Mouse (Mus musculus) intestine, embryonic 16.5 days (tissue): Measurements from ENCODE around the gene Vps18. TPM values are rescaled to one million over a fixed set of nuclear protein-coding genes. Genes with fewer than 3 reads are reported as not detected.

ENCODE experiments used
- ATAC-seq: fragments of 200-750 bp; cut with Nextera tagmentation; 2 replicates; pipeline ENCODE4 v1.8.0; 2017; ENCODE audit warnings: moderate TSS enrichment, moderate library complexity
- H3K27ac ChIP-seq: fragments of 300-500 bp; sonication (generic); 2 replicates; pipeline ENCODE4 v1.5.1; 2014; ENCODE audit warnings: mild to moderate bottlenecking, low read length
- H3K27me3 ChIP-seq: fragments of 300-500 bp; sonication (generic); replicated peaks from 2 replicates; pipeline ENCODE4 v1.6.1; 2014; ENCODE audit warnings: low read length, control low read depth, mixed read lengths; ENCODE audit not compliant: control insufficient read depth, insufficient read depth
- H3K36me3 ChIP-seq: fragments of 300-500 bp; sonication (generic); 2 replicates; pipeline ENCODE4 v1.6.1; 2014; ENCODE audit warnings: low read length, control low read depth; ENCODE audit not compliant: control insufficient read depth, insufficient read depth
- H3K4me1 ChIP-seq: fragments of 300-500 bp; sonication (generic); 2 replicates; pipeline ENCODE4 v1.6.1; 2014; ENCODE audit warnings: low read length, control low read depth, mixed read lengths; ENCODE audit not compliant: control insufficient read depth, insufficient read depth
- H3K4me2 ChIP-seq: fragments of 300-500 bp; sonication (generic); 2 replicates; pipeline ENCODE4 v1.6.1; 2014; ENCODE audit warnings: low read depth, low read length, control low read depth
- H3K4me3 ChIP-seq: fragments of 300-500 bp; sonication (generic); 2 replicates; pipeline ENCODE4 v1.5.1; 2014; ENCODE audit warnings: mild to moderate bottlenecking, low read length
- H3K9ac ChIP-seq: fragments of 300-500 bp; sonication (generic); 2 replicates; pipeline ENCODE4 v1.6.1; 2014; ENCODE audit warnings: low read depth, low read length
- H3K9me3 ChIP-seq: fragments of 300-500 bp; sonication (generic); 2 replicates; pipeline ENCODE4 v1.6.1; 2016; ENCODE audit warnings: low read length, control low read depth; ENCODE audit not compliant: control insufficient read depth
- WGBS: fragments of 180-500 bp; shearing (Covaris S2); extraction: QIAGEN DNeasy Blood & Tissue Kit; methylation state at CpG from one replicate; pipeline ENCODE4 v1.1.7; 2014; 5-methylcytosine and 5-hydroxymethylcytosine counted together
- polyA plus RNA-seq: library from polyadenylated mRNA; unstranded; fragments of >200 nt; fragmentation: Nextera tagmentation; extraction: Ambion mirVana; gene quantifications from 2 replicates; pipeline ENCODE4 v1.2.1, GENCODE M21; 2015

Gene Vps18
- polyA plus RNA-seq = 25.5 and 29.6 TPM in 2 replicates

- under 1% methylated on average over 31 of the region's 31 CpGs for WGBS
- Histone ChIP-seq H3K36me3 (peaks cover 11% of the 10 kb centered on the region), H3K27ac (peak within 1 kb of the TSS; percentile 85), H3K9ac (peak within 1 kb of the TSS; percentile 83), H3K4me2 (peak within 1 kb of the TSS; percentile 84), H3K4me3 (peak within 1 kb of the TSS; percentile 78), H3K4me1 (peaks cover 4% of the 10 kb centered on the region; the same call in 1 of the 2 replicates), H3K27me3 (no peaks in the 10 kb centered on the region), H3K9me3 (no peaks in the 10 kb centered on the region)
- ATAC-seq = peak; percentile 94
Measured at GRCm38 (mm10) chr2:119288270-119288882, at the start of gene Vps18. Gene Vps18, plus strand, starts transcription at chr2:119288740.

DNA sequence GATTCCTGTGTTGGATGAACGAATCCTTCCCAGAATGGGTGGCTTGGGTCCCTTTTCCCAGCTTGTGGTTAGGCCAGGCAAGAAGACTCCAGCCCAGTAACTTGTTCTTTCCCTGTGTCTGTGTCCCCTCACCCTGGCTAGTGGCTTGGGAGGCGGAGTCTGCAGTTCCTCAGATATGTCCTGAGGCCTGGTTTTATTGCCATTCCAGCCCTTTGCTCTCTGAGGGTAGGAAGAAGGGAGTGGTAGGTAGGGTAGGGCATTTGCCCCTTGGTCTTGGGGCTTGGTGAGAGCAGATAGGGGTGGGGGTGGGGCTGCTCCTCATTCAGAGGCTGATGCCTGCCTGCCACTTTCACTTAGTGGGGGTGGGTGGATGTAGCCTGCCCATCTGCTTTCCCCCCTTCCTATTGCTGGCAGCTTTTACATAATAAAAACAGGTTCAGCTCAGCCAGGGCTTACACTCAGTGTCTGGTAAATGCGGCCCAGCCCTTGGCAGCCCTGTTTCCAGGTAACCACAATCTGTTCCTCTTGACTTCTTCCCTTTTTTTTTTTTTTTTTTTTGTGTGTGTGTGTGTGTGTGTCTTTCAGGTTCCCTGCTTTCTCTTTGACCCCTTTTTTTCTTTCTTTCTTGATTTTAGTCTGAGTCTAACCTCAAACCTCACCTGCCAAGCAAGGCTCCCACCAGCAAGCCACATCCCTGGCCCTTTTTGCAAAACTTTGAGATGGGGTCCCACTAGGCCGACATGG is 48.3 kb upstream of the Vps18 start:
- Histone ChIP-seq H3K4me1 (peaks cover 9% of the 10 kb centered on the region; the same call in 1 of the 2 replicates), H3K36me3 (no peaks in the 10 kb centered on the region), H3K4me2 (peak overlapping the region; percentile 66)

DNA sequence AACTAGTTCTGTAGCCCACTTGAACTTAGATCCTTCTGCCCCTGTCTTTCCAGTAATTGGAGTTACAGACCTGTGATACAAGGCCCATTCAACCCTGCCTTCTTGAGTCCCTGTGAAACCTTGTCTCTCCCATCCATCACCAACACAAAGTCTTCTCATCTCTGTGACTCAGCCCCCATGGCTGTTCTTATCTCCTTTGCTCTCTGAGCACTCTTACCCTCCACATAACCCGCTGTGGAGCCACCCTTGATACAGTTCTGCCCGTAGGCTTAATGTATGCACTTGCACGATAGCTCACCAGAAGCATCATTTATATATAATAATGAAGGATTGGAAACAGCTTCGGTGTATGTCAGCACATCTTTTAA is 47.7 kb upstream of the Vps18 start:
- H3K27me3 ChIP-seq = peaks cover 30% of the 10 kb centered on the region
- ATAC-seq = no peak
- no peaks in the 10 kb centered on the region for H3K9me3 ChIP-seq
- peak overlapping the region; percentile 38; the same call in 1 of the 2 replicates for H3K27ac ChIP-seq
- H3K4me2 ChIP-seq = peak overlapping the region; percentile 66
- peak overlapping the region; percentile 63 for H3K4me3 ChIP-seq
- no peak overlapping the region for H3K9ac ChIP-seq
- WGBS = 73% methylated on average over 4 of the region's 4 CpGs
- H3K4me1 ChIP-seq = peaks cover 9% of the 10 kb centered on the region; the same call in 1 of the 2 replicates
- H3K36me3 ChIP-seq = no peaks in the 10 kb centered on the region

More for the DNA sequence above, 48.3 kb upstream of the Vps18 start:
- no peaks in the 10 kb centered on the region for H3K9me3 ChIP-seq
- peaks cover 32% of the 10 kb centered on the region for H3K27me3 ChIP-seq
- peak overlapping the region; percentile 83 for H3K9ac ChIP-seq
- WGBS = 54% methylated on average over 4 of the region's 4 CpGs
- peak overlapping the region; percentile 94 for H3K27ac ChIP-seq
- ATAC-seq = peak; percentile 84
- H3K4me3 ChIP-seq = peak overlapping the region; percentile 63

GRCm38 (mm10) chr2:119242548-119242947 is 46.0 kb upstream of the Vps18 start:
- Histone ChIP-seq H3K9ac (no peak overlapping the region), H3K27me3 (peaks cover 13% of the 10 kb centered on the region), H3K9me3 (no peaks in the 10 kb centered on the region), H3K4me2 (0 out of 2 replicates have a peak overlapping the region, but pooled peaks have one; percentile 1), H3K36me3 (no peaks in the 10 kb centered on the region), H3K4me1 (peaks cover 7% of the 10 kb centered on the region; the same call in 1 of the 2 replicates), H3K27ac (peak overlapping the region; percentile 38), H3K4me3 (no peak overlapping the region)
- WGBS = 50% methylated on average over 9 of the region's 9 CpGs
- ATAC-seq = no peak

DNA sequence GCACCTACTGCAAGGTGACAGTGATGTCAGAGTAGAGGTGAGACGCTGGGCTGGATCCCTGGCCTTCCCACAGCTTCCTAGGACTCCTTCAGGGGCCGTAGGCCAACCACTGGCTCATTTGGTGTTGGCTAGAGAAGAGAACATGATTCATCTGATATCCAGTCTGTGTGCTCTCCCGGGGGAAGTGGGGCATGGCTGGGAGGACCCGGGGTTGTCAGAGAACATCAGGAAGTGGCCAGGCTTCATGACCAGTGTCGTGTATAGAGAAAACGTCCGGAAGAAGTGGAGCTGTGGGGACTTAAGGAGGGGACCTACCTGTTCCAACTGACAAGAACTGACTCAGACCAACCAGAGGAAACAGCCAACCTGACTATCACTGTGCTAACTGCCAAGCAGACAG is 43.3 kb upstream of the Vps18 start:
- H3K9ac ChIP-seq = no peak overlapping the region
- peaks cover 22% of the 10 kb centered on the region for H3K4me1 ChIP-seq
- H3K27ac ChIP-seq = no peak overlapping the region
- H3K27me3 ChIP-seq = no peaks in the 10 kb centered on the region
- H3K36me3 ChIP-seq = no peaks in the 10 kb centered on the region
- ATAC-seq = no peak
- no peak overlapping the region for H3K4me3 ChIP-seq
- no peaks in the 10 kb centered on the region for H3K9me3 ChIP-seq
- 79% methylated on average over 7 of the region's 7 CpGs for WGBS
- H3K4me2 ChIP-seq = no peak overlapping the region

DNA sequence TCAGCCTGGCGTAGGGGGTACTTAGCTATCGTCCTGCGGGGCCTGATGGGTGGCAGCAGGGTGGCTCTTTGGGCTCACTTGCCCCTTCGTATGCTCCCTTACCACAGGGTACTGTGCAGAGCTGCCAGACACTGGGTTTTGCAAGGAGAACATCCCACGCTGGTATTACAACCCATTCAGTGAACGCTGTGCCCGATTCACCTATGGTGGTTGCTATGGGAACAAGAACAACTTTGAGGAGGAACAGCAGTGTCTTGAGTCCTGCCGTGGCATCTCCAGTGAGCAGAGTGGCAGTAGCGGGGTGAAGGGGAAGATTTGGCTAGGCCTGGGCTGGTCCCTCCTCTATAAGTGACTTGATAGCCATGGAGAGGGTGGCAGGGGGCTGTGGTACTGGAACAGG is 40.6 kb upstream of the Vps18 start:
- no peak overlapping the region for H3K9ac ChIP-seq
- no peak overlapping the region for H3K27ac ChIP-seq
- H3K27me3 ChIP-seq = no peaks in the 10 kb centered on the region
- no peaks in the 10 kb centered on the region for H3K36me3 ChIP-seq
- WGBS = 84% methylated on average over 9 of the region's 9 CpGs
- ATAC-seq = no peak
- H3K9me3 ChIP-seq = no peaks in the 10 kb centered on the region
- no peak overlapping the region for H3K4me2 ChIP-seq
- peaks cover 22% of the 10 kb centered on the region for H3K4me1 ChIP-seq
- H3K4me3 ChIP-seq = no peak overlapping the region

- Histone ChIP-seq H3K9me3 (no peaks in the 10 kb centered on the region), H3K27me3 (peaks cover 3% of the 10 kb centered on the region; the same call in 1 of the 2 replicates), H3K4me2 (no peak overlapping the region), H3K4me3 (no peak overlapping the region), H3K27ac (peak overlapping the region; percentile 75; the same call in 1 of the 2 replicates), H3K4me1 (peaks cover 22% of the 10 kb centered on the region), H3K9ac (no peak overlapping the region), H3K36me3 (no peaks in the 10 kb centered on the region)
- 39% methylated on average over 4 of the region's 4 CpGs for WGBS
- peak; percentile 61 for ATAC-seq
Measured at GRCm38 (mm10) chr2:119249592-119250061, 38.9 kb upstream of the Vps18 start.

DNA sequence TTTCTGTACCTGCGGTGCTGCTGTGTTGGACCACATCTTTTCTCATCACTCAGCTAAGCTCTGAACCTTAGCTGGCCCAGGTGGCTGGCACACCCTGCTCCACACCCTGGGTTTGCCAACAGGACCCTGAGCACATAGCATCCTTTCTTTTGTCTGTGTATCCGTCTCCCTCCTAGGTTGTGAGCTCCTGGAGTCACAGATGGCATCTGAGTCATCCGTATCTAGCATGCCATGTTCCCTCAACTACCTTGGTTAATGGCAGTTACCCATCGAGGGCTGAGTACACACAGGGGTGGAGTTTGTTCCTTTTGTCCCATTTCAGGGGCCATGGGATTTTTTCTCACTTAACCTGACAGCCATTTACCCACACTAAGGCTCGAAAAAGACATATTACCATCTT is 38.2 kb upstream of the Vps18 start:
- Histone ChIP-seq H3K27me3 (peaks cover 3% of the 10 kb centered on the region), H3K36me3 (no peaks in the 10 kb centered on the region), H3K4me3 (no peak overlapping the region), H3K4me2 (0 out of 2 replicates have a peak overlapping the region, but pooled peaks have one; percentile 35), H3K9me3 (no peaks in the 10 kb centered on the region), H3K9ac (peak overlapping the region; percentile 1; the same call in 1 of the 2 replicates), H3K4me1 (peaks cover 22% of the 10 kb centered on the region), H3K27ac (peak overlapping the region; percentile 75; the same call in 1 of the 2 replicates)
- ATAC-seq = peak; percentile 24
- 58% methylated on average over 5 of the region's 5 CpGs for WGBS

DNA sequence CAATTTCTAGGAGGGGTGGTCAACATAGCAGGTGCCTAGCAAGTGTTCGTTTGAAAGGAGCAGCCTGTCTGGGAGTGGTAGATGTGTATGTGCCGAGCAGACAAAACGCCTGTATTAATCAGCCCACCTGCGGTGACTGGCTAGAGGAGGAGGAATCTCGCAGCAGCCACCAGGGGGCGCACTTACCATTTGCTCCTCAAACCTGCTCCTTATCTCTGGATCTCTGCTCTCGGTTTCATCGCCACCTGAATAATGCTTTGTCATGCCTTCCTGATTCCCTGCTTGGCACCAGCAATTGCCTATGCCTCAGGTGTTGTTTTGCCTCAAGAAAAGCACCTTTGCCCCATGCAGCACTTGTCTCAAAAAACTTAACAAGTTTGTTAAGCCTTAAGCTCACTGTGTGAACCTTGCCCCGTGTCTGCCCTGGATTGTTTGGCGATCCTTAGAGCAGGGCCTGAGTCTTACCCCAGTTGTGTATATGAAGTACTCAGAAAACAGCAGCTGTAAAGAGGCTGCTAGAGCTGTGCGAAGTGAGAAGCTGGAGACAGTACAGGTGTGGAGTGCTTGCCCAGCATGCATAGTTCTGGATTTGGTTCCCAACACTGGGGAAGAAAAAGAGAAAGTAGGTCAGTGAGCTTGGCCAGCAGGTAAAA is 37.6 kb upstream of the Vps18 start:
- 10% methylated on average over 11 of the region's 11 CpGs for WGBS

More for the DNA sequence above, 37.6 kb upstream of the Vps18 start:
- Histone ChIP-seq H3K27me3 (peaks cover 3% of the 10 kb centered on the region), H3K27ac (peak overlapping the region; percentile 80), H3K4me3 (peak overlapping the region; percentile 8; the same call in 1 of the 2 replicates), H3K36me3 (no peaks in the 10 kb centered on the region), H3K9me3 (no peaks in the 10 kb centered on the region), H3K9ac (peak overlapping the region; percentile 23; the same call in 1 of the 2 replicates), H3K4me2 (peak overlapping the region; percentile 35), H3K4me1 (peaks cover 22% of the 10 kb centered on the region)
- peak; percentile 69 for ATAC-seq
